Mouse (Mus musculus): ENCODE data around the gene Sytl1. TPM values are rescaled to one million over a fixed set of nuclear protein-coding genes. Genes with fewer than 3 reads are reported as not detected.

Gene Sytl1
- polyA plus RNA-seq, 1 experiment = 0.07 TPM

DNA sequence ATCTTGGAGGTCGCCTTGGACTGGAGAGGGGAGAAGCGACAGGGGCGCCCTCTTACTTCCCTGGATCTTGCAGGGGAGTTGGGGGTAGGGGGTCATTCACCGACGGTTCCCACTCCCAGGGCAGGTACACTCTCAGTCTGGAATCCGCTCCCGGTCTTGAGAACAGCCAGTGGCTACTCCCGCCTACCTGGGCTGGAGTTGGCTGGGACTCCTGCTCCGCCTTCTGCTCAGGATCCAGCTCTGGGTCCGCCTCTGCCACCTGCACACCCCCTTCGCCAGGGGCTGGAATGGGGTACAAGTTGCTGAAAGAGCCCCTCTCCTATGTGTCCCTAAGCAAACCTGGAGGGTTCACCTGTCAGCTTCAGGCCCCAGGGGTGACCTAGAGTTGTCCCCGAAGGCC, 5.7 kb downstream of the Sytl1 start:
- no peak overlapping the region for H3K4me3 ChIP-seq (replicated peaks)
- no peaks in the 10 kb centered on the region for H3K36me3 ChIP-seq (ENCODE audit: control insufficient read depth)
- peaks cover 47% of the 10 kb centered on the region for H3K27me3 ChIP-seq (ENCODE audit: control insufficient read depth)
- no peaks in the 10 kb centered on the region for H3K9me3 ChIP-seq (ENCODE audit: control insufficient read depth, low read length)
- TF ChIP-seq TAL1 (IDR thresholded peaks at IDR 0.05; ENCODE audit: low read length) (no peak), GATA1 (IDR thresholded peaks at IDR 0.05; ENCODE audit: low read length) (no peak)
- peaks cover 12% of the 10 kb centered on the region for H3K4me1 ChIP-seq (ENCODE audit: control insufficient read depth)

- H3K4me3 ChIP-seq (replicated peaks) = no peak overlapping the region
- peaks cover 50% of the 10 kb centered on the region for H3K27me3 ChIP-seq (ENCODE audit: control insufficient read depth)
- H3K4me1 ChIP-seq (ENCODE audit: control insufficient read depth) = peaks cover 7% of the 10 kb centered on the region; the same call in 1 of the 2 replicates
- TF ChIP-seq TAL1 (IDR thresholded peaks at IDR 0.05; ENCODE audit: low read length) = no peak
- TF ChIP-seq GATA1 (IDR thresholded peaks at IDR 0.05; ENCODE audit: low read length) = no peak
- no peaks in the 10 kb centered on the region for H3K36me3 ChIP-seq (ENCODE audit: control insufficient read depth)
- no peaks in the 10 kb centered on the region for H3K9me3 ChIP-seq (ENCODE audit: control insufficient read depth, low read length)
These were observed 6.1 kb downstream of the Sytl1 start for GRCm38 (mm10) chr4:133256820-133257219.

- Histone ChIP-seq H3K4me1 (ENCODE audit: control insufficient read depth) (peaks cover 15% of the 10 kb centered on the region), H3K4me3 (replicated peaks) (no peak overlapping the region), H3K27me3 (ENCODE audit: control insufficient read depth) (peaks cover 64% of the 10 kb centered on the region), H3K9me3 (ENCODE audit: control insufficient read depth, low read length) (no peaks in the 10 kb centered on the region), H3K36me3 (ENCODE audit: control insufficient read depth) (no peaks in the 10 kb centered on the region)
- TF ChIP-seq TAL1 (IDR thresholded peaks at IDR 0.05; ENCODE audit: low read length) (no peak), GATA1 (IDR thresholded peaks at IDR 0.05; ENCODE audit: low read length) (no peak)
These were observed 7.5 kb downstream of the Sytl1 start for GRCm38 (mm10) chr4:133255392-133255791.

DNA sequence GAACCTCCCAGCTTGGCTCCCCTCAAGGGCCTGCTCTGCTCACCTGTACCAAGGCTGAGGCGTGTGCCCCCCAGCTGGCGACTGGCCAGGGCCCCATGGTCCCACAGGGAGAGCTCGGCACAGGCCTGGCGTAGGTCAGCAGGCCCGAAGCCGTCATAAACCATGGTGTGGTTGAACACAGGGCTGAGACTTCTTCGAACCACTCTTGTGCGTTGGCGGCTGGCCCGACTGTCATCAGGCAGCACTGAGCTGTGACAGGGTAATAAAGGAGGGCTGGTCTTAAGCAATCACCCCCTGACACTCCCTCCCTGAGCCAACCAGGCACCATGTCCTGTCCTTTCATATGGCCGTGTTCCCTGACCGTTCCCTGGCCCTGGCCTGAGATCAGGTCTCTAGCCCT, 9.5 kb downstream of the Sytl1 start:
- Histone ChIP-seq H3K9me3 (ENCODE audit: control insufficient read depth, low read length) (peaks cover 2% of the 10 kb centered on the region; the same call in 1 of the 2 replicates), H3K4me1 (ENCODE audit: control insufficient read depth) (peaks cover 32% of the 10 kb centered on the region), H3K27me3 (ENCODE audit: control insufficient read depth) (peaks cover 66% of the 10 kb centered on the region), H3K4me3 (replicated peaks) (no peak overlapping the region), H3K36me3 (ENCODE audit: control insufficient read depth) (no peaks in the 10 kb centered on the region)
- TF ChIP-seq GATA1 (IDR thresholded peaks at IDR 0.05; ENCODE audit: low read length) (no peak), TAL1 (IDR thresholded peaks at IDR 0.05; ENCODE audit: low read length) (no peak)

DNA sequence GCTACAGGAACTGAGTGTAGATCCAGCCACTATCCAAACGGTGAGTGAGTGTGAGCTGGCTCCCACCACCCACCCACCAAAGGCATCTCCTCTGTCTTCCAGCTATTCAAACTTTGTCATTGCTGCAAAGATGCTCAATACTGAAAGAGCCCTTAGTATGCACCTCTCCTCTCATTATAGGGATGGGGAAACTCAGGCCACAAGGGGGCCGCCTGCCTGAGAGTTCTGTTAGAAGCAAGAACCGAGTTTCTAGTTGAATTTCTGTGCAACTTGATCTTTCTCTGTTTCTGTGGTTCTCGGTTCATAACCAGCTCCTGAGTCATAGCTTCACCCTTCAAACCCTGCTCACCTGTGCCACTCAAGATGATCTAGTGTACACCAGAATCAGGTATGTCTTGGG, 10.8 kb downstream of the Sytl1 start:
- TF ChIP-seq GATA1 (IDR thresholded peaks at IDR 0.05; ENCODE audit: low read length) (no peak), TAL1 (IDR thresholded peaks at IDR 0.05; ENCODE audit: low read length) (no peak)
- Histone ChIP-seq H3K4me3 (replicated peaks) (no peak overlapping the region), H3K9me3 (ENCODE audit: control insufficient read depth, low read length) (peaks cover 2% of the 10 kb centered on the region; the same call in 1 of the 2 replicates), H3K36me3 (ENCODE audit: control insufficient read depth) (no peaks in the 10 kb centered on the region), H3K27me3 (ENCODE audit: control insufficient read depth) (peaks cover 61% of the 10 kb centered on the region), H3K4me1 (ENCODE audit: control insufficient read depth) (peaks cover 39% of the 10 kb centered on the region)

GRCm38 (mm10) chr4:133251214-133251613, 11.7 kb downstream of the Sytl1 start:
- Histone ChIP-seq H3K4me3 (replicated peaks) (no peak overlapping the region), H3K27me3 (ENCODE audit: control insufficient read depth) (peaks cover 55% of the 10 kb centered on the region)

GRCm38 (mm10) chr4:133250609-133251008, 12.3 kb downstream of the Sytl1 start:
- no peaks in the 10 kb centered on the region for H3K36me3 ChIP-seq (ENCODE audit: control insufficient read depth)
- peaks cover 49% of the 10 kb centered on the region for H3K27me3 ChIP-seq (ENCODE audit: control insufficient read depth)
- H3K4me1 ChIP-seq (ENCODE audit: control insufficient read depth) = peaks cover 54% of the 10 kb centered on the region
- peaks cover 2% of the 10 kb centered on the region; the same call in 1 of the 2 replicates for H3K9me3 ChIP-seq (ENCODE audit: control insufficient read depth, low read length)
- no peak overlapping the region for H3K4me3 ChIP-seq (replicated peaks)
- no peak for TF ChIP-seq GATA1 (IDR thresholded peaks at IDR 0.05; ENCODE audit: low read length)
- TF ChIP-seq TAL1 (IDR thresholded peaks at IDR 0.05; ENCODE audit: low read length) = no peak

More at GRCm38 (mm10) chr4:133251214-133251613, 11.7 kb downstream of the Sytl1 start:
- no peak for TF ChIP-seq GATA1 (IDR thresholded peaks at IDR 0.05; ENCODE audit: low read length)
- no peak for TF ChIP-seq TAL1 (IDR thresholded peaks at IDR 0.05; ENCODE audit: low read length)
- H3K9me3 ChIP-seq (ENCODE audit: control insufficient read depth, low read length) = peaks cover 2% of the 10 kb centered on the region; the same call in 1 of the 2 replicates
- peaks cover 48% of the 10 kb centered on the region for H3K4me1 ChIP-seq (ENCODE audit: control insufficient read depth)
- no peaks in the 10 kb centered on the region for H3K36me3 ChIP-seq (ENCODE audit: control insufficient read depth)

GRCm38 (mm10) chr4:133247806-133248449, 15.0 kb downstream of the Sytl1 start:
- H3K9me3 ChIP-seq (ENCODE audit: control insufficient read depth, low read length) = peaks cover 2% of the 10 kb centered on the region; the same call in 1 of the 2 replicates
- H3K36me3 ChIP-seq (ENCODE audit: control insufficient read depth) = no peaks in the 10 kb centered on the region
- TF ChIP-seq TAL1 (IDR thresholded peaks at IDR 0.05; ENCODE audit: low read length) (peak; percentile 57), GATA1 (IDR thresholded peaks at IDR 0.05; ENCODE audit: low read length) (peak; percentile 84)
- peaks cover 79% of the 10 kb centered on the region for H3K4me1 ChIP-seq (ENCODE audit: control insufficient read depth)
- peaks cover 47% of the 10 kb centered on the region for H3K27me3 ChIP-seq (ENCODE audit: control insufficient read depth)
- peak overlapping the region; percentile 45 for H3K4me3 ChIP-seq (replicated peaks)

DNA sequence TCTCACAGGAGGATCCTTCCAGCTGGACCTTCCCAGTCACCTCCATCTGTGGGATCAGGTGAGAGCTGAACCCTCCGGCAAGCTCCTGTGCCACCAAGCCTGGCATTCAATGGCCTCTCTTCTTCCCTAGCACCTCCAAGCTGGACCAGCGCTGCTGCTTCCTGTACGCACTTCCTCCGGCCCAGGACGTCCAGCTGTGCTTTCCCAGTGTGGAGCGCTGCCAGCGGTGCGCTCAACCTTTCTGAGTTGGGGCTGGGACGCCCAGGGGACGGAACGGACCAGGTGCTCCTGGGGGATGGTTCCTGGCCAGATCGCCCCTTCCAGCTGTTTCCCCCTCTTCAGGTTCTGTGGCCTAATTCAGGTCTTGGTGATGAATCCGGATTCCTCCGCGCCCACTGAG, 15.8 kb downstream of the Sytl1 start:
- TF ChIP-seq GATA1 (IDR thresholded peaks at IDR 0.05; ENCODE audit: low read length) (no peak), TAL1 (IDR thresholded peaks at IDR 0.05; ENCODE audit: low read length) (no peak)
- H3K9me3 ChIP-seq (ENCODE audit: control insufficient read depth, low read length) = peaks cover 2% of the 10 kb centered on the region; the same call in 1 of the 2 replicates
- peaks cover 48% of the 10 kb centered on the region for H3K27me3 ChIP-seq (ENCODE audit: control insufficient read depth)
- H3K36me3 ChIP-seq (ENCODE audit: control insufficient read depth) = no peaks in the 10 kb centered on the region
- peak overlapping the region; percentile 45 for H3K4me3 ChIP-seq (replicated peaks)
- H3K4me1 ChIP-seq (ENCODE audit: control insufficient read depth) = peaks cover 87% of the 10 kb centered on the region
